Mouse (Mus musculus) megakaryocyte, embryonic 14.5 days (primary cell): Measurements from ENCODE around the gene Rnf32. TPM values are rescaled to one million over a fixed set of nuclear protein-coding genes. Genes with fewer than 3 reads are reported as not detected.

Source experiments
- H3K27me3 ChIP-seq: replicated peaks from 2 replicates; pipeline ENCODE3; 2012; ENCODE audit warnings: inconsistent platforms
- H3K36me3 ChIP-seq: replicated peaks from 2 replicates; pipeline ENCODE3; 2012; ENCODE audit warnings: low read length, inconsistent platforms, mixed read lengths
- H3K4me1 ChIP-seq: 2 replicates; pipeline ENCODE4 v1.6.1; 2012; ENCODE audit warnings: inconsistent platforms
- H3K4me3 ChIP-seq: replicated peaks from 2 replicates; pipeline ENCODE3; 2012; ENCODE audit warnings: moderate library complexity, mild to moderate bottlenecking, inconsistent platforms
- H3K9me3 ChIP-seq: 2 replicates; pipeline ENCODE4 v1.6.1; 2012; ENCODE audit warnings: inconsistent platforms
- FLI1 ChIP-seq: IDR thresholded peaks from 2 replicates; pipeline ENCODE4 v1.6.1; 2012; ENCODE audit warnings: low read length, inconsistent platforms, mixed read lengths
- GATA1 ChIP-seq: IDR thresholded peaks from 3 replicates; pipeline ENCODE4 v1.6.1; 2012; ENCODE audit warnings: mixed read lengths, low read length, inconsistent platforms, borderline replicate concordance
- polyA plus RNA-seq: library from polyadenylated mRNA; stranded (reverse); fragments of >175 nt; gene quantifications from 2 replicates; pipeline ENCODE4 v1.2.3, GENCODE M21; 2012; ENCODE audit warnings: low replicate concordance; ENCODE audit not compliant: insufficient read depth

Rnf32 gene
- polyA plus RNA-seq, 1 experiment = not detected

GRCm38 (mm10) chr5:29253876-29254275 lies 58.1 kb downstream of the Rnf32 start:
- Histone ChIP-seq H3K9me3 (no peaks in the 10 kb centered on the region), H3K4me3 (no peak overlapping the region), H3K27me3 (no peaks in the 10 kb centered on the region), H3K36me3 (no peaks in the 10 kb centered on the region), H3K4me1 (no peaks in the 10 kb centered on the region)
- TF ChIP-seq FLI1 (no peak), GATA1 (no peak)

- Histone ChIP-seq H3K27me3 (peaks cover 2% of the 10 kb centered on the region), H3K4me1 (no peaks in the 10 kb centered on the region), H3K9me3 (no peaks in the 10 kb centered on the region), H3K36me3 (no peaks in the 10 kb centered on the region), H3K4me3 (no peak overlapping the region)
- no peak for TF ChIP-seq FLI1
- TF ChIP-seq GATA1 = no peak
Measured at GRCm38 (mm10) chr5:29270879-29271278, 75.1 kb downstream of the Rnf32 start.

- H3K27me3 ChIP-seq = peaks cover 2% of the 10 kb centered on the region
- no peak for TF ChIP-seq GATA1
- no peak for TF ChIP-seq FLI1
- H3K4me1 ChIP-seq = no peaks in the 10 kb centered on the region
- no peak overlapping the region for H3K4me3 ChIP-seq
- no peaks in the 10 kb centered on the region for H3K9me3 ChIP-seq
- H3K36me3 ChIP-seq = no peaks in the 10 kb centered on the region
Measured at GRCm38 (mm10) chr5:29273426-29273825, 77.6 kb downstream of the Rnf32 start.

GRCm38 (mm10) chr5:29274746-29275145 lies 79.0 kb downstream of the Rnf32 start:
- Histone ChIP-seq H3K9me3 (no peaks in the 10 kb centered on the region), H3K4me1 (no peaks in the 10 kb centered on the region), H3K4me3 (no peak overlapping the region), H3K27me3 (no peaks in the 10 kb centered on the region), H3K36me3 (no peaks in the 10 kb centered on the region)
- TF ChIP-seq FLI1 = no peak

Other genes with a start within 250 kb of the Rnf32 start
- 0.41 TPM in 1 of 2 replicates, not detected in the other for gene Lmbr1, start 182.4 kb downstream of the Rnf32 start, polyA plus RNA-seq
- gene Nom1, start 238.7 kb downstream of the Rnf32 start, polyA plus RNA-seq = 3.1 and 3.7 TPM in 2 replicates